Mouse (Mus musculus) stomach, embryonic 14.5 days (tissue): ENCODE measurements around the gene Mmd. TPM values are rescaled to one million over a fixed set of nuclear protein-coding genes. Genes with fewer than 3 reads are reported as not detected.
A peak's percentile ranks its signal among the peaks of the same experiment; 100 is the strongest.

Source experiments
- ATAC-seq: fragments of 200-750 bp; cut with Nextera tagmentation; 2 replicates; pipeline ENCODE4 v1.8.0; 2017; ENCODE audit warnings: low read depth, moderate TSS enrichment; ENCODE audit not compliant: insufficient number of reproducible peaks, insufficient read depth, low FRiP score
- H3K27ac ChIP-seq: fragments of 300-500 bp; sonication (generic); 2 replicates; pipeline ENCODE4 v1.5.1; 2014; ENCODE audit warnings: mild to moderate bottlenecking, low read length, moderate library complexity, mixed read lengths
- H3K27me3 ChIP-seq: fragments of 300-500 bp; sonication (generic); 2 replicates; pipeline ENCODE4 v1.6.1; 2014; ENCODE audit warnings: low read length, control low read depth, mixed read lengths; ENCODE audit not compliant: control insufficient read depth, insufficient read depth
- H3K36me3 ChIP-seq: fragments of 300-500 bp; sonication (generic); 2 replicates; pipeline ENCODE4 v1.6.1; 2014; ENCODE audit warnings: mild to moderate bottlenecking, control low read depth, low read length, moderate library complexity, mixed read lengths; ENCODE audit not compliant: control insufficient read depth, insufficient read depth
- H3K4me1 ChIP-seq: fragments of 300-500 bp; sonication (generic); 2 replicates; pipeline ENCODE4 v1.6.1; 2014; ENCODE audit warnings: low read length, control low read depth, mixed read lengths; ENCODE audit not compliant: control insufficient read depth, insufficient read depth
- H3K4me2 ChIP-seq: fragments of 300-500 bp; sonication (generic); replicated peaks from 2 replicates; pipeline ENCODE4 v1.6.1; 2014; ENCODE audit warnings: low read depth, low read length, control low read depth
- H3K4me3 ChIP-seq: fragments of 300-500 bp; sonication (generic); 2 replicates; pipeline ENCODE4 v1.5.1; 2014; ENCODE audit warnings: low read depth, low read length, control low read depth
- H3K9ac ChIP-seq: fragments of 300-500 bp; sonication (generic); replicated peaks from 2 replicates; pipeline ENCODE4 v1.6.1; 2014; ENCODE audit warnings: low read depth, mild to moderate bottlenecking, control low read depth, low read length, moderate library complexity, mixed read lengths
- H3K9me3 ChIP-seq: fragments of 300-500 bp; sonication (generic); 2 replicates; pipeline ENCODE4 v1.6.1; 2016; ENCODE audit warnings: low read depth, low read length, control low read depth; ENCODE audit not compliant: control insufficient read depth
- WGBS: fragments of 180-500 bp; shearing (Covaris S2); extraction: QIAGEN DNeasy Blood & Tissue Kit; methylation state at CpG from one replicate; pipeline ENCODE4 v1.1.7; 2014; 5-methylcytosine and 5-hydroxymethylcytosine counted together
- polyA plus RNA-seq: library from polyadenylated mRNA; unstranded; fragments of >200 nt; fragmentation: Nextera tagmentation; extraction: Ambion mirVana; gene quantifications from 2 replicates; pipeline ENCODE4 v1.2.1, GENCODE M21; 2014

Mmd gene
- polyA plus RNA-seq, 1 experiment from 2014 or later = 34.3 TPM

DNA sequence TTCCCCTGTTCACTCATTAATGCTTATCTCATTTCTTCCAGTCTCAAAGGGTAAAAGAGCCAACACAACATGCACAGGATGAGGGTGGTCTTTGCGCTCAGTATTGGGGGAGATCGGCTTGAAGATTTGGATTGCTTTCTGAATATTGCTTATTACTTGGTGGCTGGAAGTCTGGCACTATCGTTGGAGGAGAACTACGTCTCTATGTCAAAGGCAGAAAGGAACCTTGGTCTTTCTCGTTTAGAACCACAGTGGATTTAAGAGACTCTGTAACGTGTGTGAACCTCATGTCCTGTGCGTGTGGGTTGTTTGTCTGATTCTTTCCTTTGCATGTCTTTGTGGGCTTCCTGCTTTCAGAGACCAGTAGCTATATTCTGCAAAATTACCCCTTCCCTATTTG, 1.5 kb downstream of the Mmd start:
- peak overlapping the region; percentile 81 for H3K4me3 ChIP-seq
- no peak overlapping the region for H3K27ac ChIP-seq
- peak overlapping the region; percentile 83; the same call in 1 of the 2 replicates for H3K9ac ChIP-seq
- peaks cover 17% of the 10 kb centered on the region; the same call in 1 of the 2 replicates for H3K4me1 ChIP-seq
- H3K4me2 ChIP-seq = peak overlapping the region; percentile 86
- no peaks in the 10 kb centered on the region; the same call in 1 of the 2 replicates for H3K36me3 ChIP-seq
- H3K27me3 ChIP-seq = no peaks in the 10 kb centered on the region
- ATAC-seq = no peak
- WGBS = 57% methylated on average over 7 of the region's 7 CpGs
- H3K9me3 ChIP-seq = no peaks in the 10 kb centered on the region

DNA sequence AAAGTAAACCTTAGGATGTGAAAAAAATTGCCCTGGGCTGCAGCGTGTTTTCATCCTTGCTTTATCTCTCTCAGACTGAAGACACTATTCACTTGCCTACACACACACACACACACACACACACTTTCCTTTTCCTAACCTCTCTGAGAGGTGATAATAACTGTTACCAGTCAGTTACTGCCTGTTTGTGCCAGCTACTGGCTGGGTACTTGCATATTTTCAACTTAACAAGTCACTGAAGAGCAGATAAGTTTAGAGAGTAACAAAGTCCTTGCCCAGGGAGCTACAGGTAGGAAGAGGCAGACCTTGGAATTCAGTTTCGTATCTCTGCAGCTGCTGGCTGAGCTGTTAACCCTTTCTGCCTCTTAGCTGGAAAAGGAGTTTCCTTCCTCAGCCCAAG, 2.7 kb downstream of the Mmd start:
- WGBS = 30% methylated on average over 2 of the region's 2 CpGs
- Histone ChIP-seq H3K4me1 (peaks cover 23% of the 10 kb centered on the region; the same call in 1 of the 2 replicates), H3K4me3 (no peak overlapping the region)

DNA sequence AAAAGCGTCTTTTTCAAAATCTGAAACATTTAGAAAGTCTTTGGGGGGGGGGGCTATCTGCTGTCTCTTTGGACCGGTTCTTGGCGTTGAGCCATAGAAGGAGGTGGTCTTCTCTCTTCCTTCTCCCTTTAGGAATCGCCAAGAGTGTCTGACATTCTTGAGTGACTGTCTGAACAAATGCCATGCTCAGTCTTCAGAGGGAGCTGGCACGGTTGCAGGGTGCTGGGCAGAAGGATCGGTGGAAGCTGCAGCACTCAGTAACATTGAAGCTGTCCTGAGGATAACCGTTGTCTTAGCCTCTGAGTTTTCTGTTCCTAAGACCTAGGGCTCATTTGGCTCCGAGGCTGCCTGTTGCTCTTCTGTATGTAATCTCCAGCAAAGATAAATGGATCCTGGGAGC, 3.1 kb downstream of the Mmd start:
- Histone ChIP-seq H3K4me1 (peaks cover 23% of the 10 kb centered on the region; the same call in 1 of the 2 replicates), H3K27me3 (no peaks in the 10 kb centered on the region), H3K4me2 (peak overlapping the region; percentile 14; the same call in 1 of the 2 replicates), H3K27ac (no peak overlapping the region), H3K9me3 (no peaks in the 10 kb centered on the region), H3K4me3 (no peak overlapping the region), H3K36me3 (no peaks in the 10 kb centered on the region; the same call in 1 of the 2 replicates), H3K9ac (no peak overlapping the region)
- ATAC-seq = no peak
- WGBS = 54% methylated on average over 8 of the region's 8 CpGs

More for the DNA sequence above, 2.7 kb downstream of the Mmd start:
- Histone ChIP-seq H3K27me3 (no peaks in the 10 kb centered on the region), H3K4me2 (peak overlapping the region; percentile 86; the same call in 1 of the 2 replicates), H3K9me3 (no peaks in the 10 kb centered on the region), H3K27ac (no peak overlapping the region), H3K36me3 (no peaks in the 10 kb centered on the region; the same call in 1 of the 2 replicates), H3K9ac (no peak overlapping the region)
- no peak for ATAC-seq

DNA sequence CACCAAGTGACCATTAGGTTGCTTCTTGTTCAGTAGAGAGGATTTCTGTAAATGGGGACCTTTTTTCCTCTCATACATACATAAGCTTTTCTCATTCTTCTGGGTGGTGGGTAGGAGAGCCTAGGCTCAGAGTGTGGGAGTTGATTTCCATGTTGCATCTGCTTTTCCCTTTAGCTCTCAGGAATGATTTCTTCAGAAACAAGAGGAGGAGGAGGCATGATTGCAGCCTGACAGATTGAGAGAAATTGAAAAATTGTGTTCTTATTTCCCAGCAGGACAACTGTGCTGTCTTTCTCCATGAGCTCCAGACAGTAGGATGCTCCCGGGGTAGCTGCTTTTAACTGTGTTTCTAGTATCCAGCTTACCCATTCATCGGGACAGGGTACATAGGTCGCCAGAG, 5.3 kb downstream of the Mmd start:
- H3K4me2 ChIP-seq = no peak overlapping the region
- H3K4me3 ChIP-seq = no peak overlapping the region
- H3K4me1 ChIP-seq = peaks cover 19% of the 10 kb centered on the region; the same call in 1 of the 2 replicates
- ATAC-seq = no peak
- H3K9ac ChIP-seq = no peak overlapping the region
- no peak overlapping the region for H3K27ac ChIP-seq
- H3K36me3 ChIP-seq = no peaks in the 10 kb centered on the region; the same call in 1 of the 2 replicates
- 93% methylated on average over 3 of the region's 3 CpGs for WGBS
- no peaks in the 10 kb centered on the region for H3K9me3 ChIP-seq
- no peaks in the 10 kb centered on the region for H3K27me3 ChIP-seq

DNA sequence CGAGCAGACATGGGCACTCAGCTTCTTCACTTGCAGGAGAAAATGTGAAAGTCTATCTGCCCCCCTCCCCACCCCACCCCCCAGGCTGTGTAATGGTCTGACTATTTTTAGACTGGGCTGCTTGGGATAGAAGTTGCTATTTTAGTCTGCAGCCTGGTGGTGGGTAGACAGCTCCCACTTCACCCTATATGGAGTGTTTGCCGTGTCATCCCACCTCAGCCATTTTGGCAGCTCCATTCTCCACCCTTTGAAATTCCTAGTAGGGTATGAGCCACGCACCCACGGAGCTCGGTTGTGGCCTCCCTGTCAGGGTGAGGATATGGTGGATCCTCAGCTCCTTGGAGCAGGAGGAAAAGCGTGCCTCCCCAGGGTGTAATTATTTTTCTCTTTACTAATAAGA, 6.4 kb downstream of the Mmd start:
- Histone ChIP-seq H3K9ac (no peak overlapping the region), H3K4me2 (no peak overlapping the region), H3K9me3 (no peaks in the 10 kb centered on the region), H3K4me3 (no peak overlapping the region), H3K27me3 (no peaks in the 10 kb centered on the region), H3K4me1 (peaks cover 13% of the 10 kb centered on the region; the same call in 1 of the 2 replicates), H3K27ac (peak overlapping the region; percentile 40; the same call in 1 of the 2 replicates), H3K36me3 (peaks cover 9% of the 10 kb centered on the region)
- WGBS = 70% methylated on average over 6 of the region's 6 CpGs
- peak; percentile 54; the same call in 1 of the 2 replicates for ATAC-seq

DNA sequence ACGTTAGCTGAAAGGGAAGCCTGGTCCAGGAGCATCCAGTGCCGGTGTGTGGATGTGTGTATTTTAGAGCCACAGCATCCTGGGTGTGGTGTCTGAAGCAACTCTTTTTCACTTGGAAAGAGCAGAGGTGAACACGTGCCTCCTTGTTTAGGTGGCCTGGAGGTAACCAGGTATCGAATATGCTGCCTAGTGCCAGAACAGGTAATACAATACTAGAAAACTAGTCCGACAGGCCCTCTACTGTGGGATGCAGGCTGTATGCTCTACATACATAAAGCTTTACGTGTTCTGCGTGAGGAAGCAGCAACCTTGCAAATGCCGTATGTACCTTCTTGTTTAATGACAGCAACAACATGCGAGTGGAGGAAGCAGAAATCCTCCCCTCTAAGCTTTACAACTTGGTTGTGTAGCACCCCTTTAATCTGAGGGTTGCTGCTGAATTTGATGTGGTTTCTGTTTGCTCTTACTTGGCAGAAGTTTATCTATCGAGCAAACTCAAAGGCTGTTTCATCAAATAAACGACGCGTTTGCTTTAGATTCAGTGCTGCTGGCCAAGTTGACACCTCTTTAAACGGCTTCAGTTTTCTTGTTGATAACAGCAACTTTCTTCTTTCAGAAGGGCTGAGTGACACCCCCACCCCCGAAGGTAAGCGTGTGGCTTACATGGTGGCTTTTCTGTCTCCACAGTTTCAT, 7.7 kb downstream of the Mmd start:
- peaks cover 10% of the 10 kb centered on the region; the same call in 1 of the 2 replicates for H3K4me1 ChIP-seq
- H3K4me3 ChIP-seq = no peak overlapping the region
- H3K27me3 ChIP-seq = no peaks in the 10 kb centered on the region
- H3K36me3 ChIP-seq = peaks cover 22% of the 10 kb centered on the region
- no peak for ATAC-seq
- H3K4me2 ChIP-seq = no peak overlapping the region; the same call in 1 of the 2 replicates
- 58% methylated on average over 16 of the region's 16 CpGs for WGBS
- no peak overlapping the region for H3K9ac ChIP-seq
- H3K27ac ChIP-seq = no peak overlapping the region
- no peaks in the 10 kb centered on the region for H3K9me3 ChIP-seq

DNA sequence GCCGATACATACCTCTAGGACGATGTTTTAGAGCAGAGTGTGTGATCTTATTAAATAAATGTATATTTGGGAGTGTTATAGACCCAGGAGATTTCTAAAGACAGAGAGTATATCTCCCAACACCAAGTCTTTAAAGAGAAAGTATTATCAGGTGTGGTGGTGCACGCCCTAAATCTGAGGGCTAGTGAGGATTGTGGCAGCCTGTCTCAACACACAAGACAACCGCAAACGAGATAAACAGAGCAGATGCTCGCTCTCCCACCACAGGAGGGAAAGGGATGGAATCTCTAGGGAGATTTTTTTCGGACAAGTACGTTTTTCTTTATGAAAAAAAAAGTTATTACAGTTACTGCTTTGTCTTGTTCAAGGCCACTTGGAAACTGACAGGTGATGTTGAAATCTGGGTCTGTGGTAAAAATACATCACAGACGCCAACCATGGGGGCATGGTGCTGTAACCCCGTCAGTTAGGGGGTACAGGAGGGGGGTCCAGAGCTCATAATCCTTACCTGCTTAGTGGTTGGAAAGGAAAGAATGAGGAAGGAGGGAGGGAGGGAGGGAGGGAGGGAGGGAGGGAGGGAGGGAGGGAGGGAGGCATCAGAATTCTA, 9.2 kb downstream of the Mmd start:
- Histone ChIP-seq H3K27ac (no peak overlapping the region), H3K4me3 (no peak overlapping the region), H3K9ac (no peak overlapping the region), H3K9me3 (no peaks in the 10 kb centered on the region), H3K27me3 (no peaks in the 10 kb centered on the region), H3K4me2 (no peak overlapping the region), H3K4me1 (peaks cover 6% of the 10 kb centered on the region; the same call in 1 of the 2 replicates), H3K36me3 (peaks cover 33% of the 10 kb centered on the region)
- no peak for ATAC-seq
- WGBS = 64% methylated on average over 10 of the region's 10 CpGs

DNA sequence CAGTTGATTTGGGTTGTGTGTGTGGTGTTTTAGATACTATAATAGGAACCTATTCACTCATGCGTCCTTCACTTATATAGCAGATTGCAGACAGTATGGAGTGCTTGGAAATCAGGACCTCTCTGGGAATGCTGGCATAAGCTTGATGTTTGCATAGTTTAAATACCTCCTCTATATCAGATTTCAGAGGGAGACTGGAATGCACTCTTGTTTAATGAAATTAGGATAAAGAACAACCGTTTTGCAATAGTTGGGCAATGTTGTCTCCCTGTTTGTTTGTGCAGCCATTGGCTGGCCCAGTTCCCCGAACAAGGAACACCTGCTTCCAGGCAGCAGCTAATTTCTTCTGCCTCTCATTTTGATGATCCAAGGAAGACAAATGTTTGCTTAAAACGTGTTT, 9.8 kb downstream of the Mmd start:
- Histone ChIP-seq H3K27ac (no peak overlapping the region), H3K4me2 (no peak overlapping the region), H3K9ac (no peak overlapping the region), H3K27me3 (no peaks in the 10 kb centered on the region), H3K36me3 (peaks cover 36% of the 10 kb centered on the region), H3K4me3 (no peak overlapping the region), H3K9me3 (no peaks in the 10 kb centered on the region), H3K4me1 (peaks cover 6% of the 10 kb centered on the region; the same call in 1 of the 2 replicates)
- WGBS = 25% methylated on average over 4 of the region's 4 CpGs
- ATAC-seq = no peak
